Mouse (Mus musculus) kidney, embryonic 16.5 days (tissue): Measurements from ENCODE around the gene Olfr1393. TPM values are rescaled to one million over a fixed set of nuclear protein-coding genes. Genes with fewer than 3 reads are reported as not detected.
"Not testable (repeated sequence)": the region's sequence is repeated elsewhere in the genome, so short reads cannot be mapped to it uniquely, and the experiment has no call there.

Source experiments
- ATAC-seq: fragments of 200-750 bp; cut with Nextera tagmentation; 2 replicates; pipeline ENCODE4 v1.8.0; 2017; ENCODE audit warnings: moderate TSS enrichment; ENCODE audit not compliant: low FRiP score, low TSS enrichment
- H3K27ac ChIP-seq: fragments of 300-500 bp; sonication (generic); 2 replicates; pipeline ENCODE4 v1.5.1; 2014; ENCODE audit warnings: low read length
- H3K27me3 ChIP-seq: fragments of 300-500 bp; sonication (generic); 2 replicates; pipeline ENCODE4 v1.6.1; 2014; ENCODE audit warnings: low read length, control low read depth, mixed read lengths; ENCODE audit not compliant: insufficient read depth
- H3K36me3 ChIP-seq: fragments of 300-500 bp; sonication (generic); 2 replicates; pipeline ENCODE4 v1.6.1; 2014; ENCODE audit warnings: low read length, control low read depth, mixed read lengths; ENCODE audit not compliant: insufficient read depth
- H3K4me1 ChIP-seq: fragments of 300-500 bp; sonication (generic); 2 replicates; pipeline ENCODE4 v1.6.1; 2014; ENCODE audit warnings: low read length, control low read depth, mixed read lengths; ENCODE audit not compliant: insufficient read depth
- H3K4me2 ChIP-seq: fragments of 300-500 bp; sonication (generic); replicated peaks from 2 replicates; pipeline ENCODE4 v1.6.1; 2014; ENCODE audit warnings: low read depth, low read length
- H3K4me3 ChIP-seq: fragments of 300-500 bp; sonication (generic); 2 replicates; pipeline ENCODE4 v1.5.1; 2014; ENCODE audit warnings: mild to moderate bottlenecking, low read length
- H3K9ac ChIP-seq: fragments of 300-500 bp; sonication (generic); replicated peaks from 2 replicates; pipeline ENCODE4 v1.6.1; 2014; ENCODE audit warnings: low read length
- H3K9me3 ChIP-seq: fragments of 300-500 bp; sonication (generic); 2 replicates; pipeline ENCODE4 v1.6.1; 2016; ENCODE audit warnings: low read length, control low read depth
- WGBS: fragments of 180-500 bp; shearing (Covaris S2); extraction: QIAGEN DNeasy Blood & Tissue Kit; methylation state at CpG from one replicate; pipeline ENCODE4 v1.1.7; 2014; 5-methylcytosine and 5-hydroxymethylcytosine counted together
- polyA plus RNA-seq: library from polyadenylated mRNA; unstranded; fragments of >200 nt; fragmentation: Nextera tagmentation; extraction: Ambion mirVana; gene quantifications from 2 replicates; pipeline ENCODE4 v1.2.1, GENCODE M21; 2015

Olfr1393 gene
- polyA plus RNA-seq, 1 experiment from 2014 or later = not detected

DNA sequence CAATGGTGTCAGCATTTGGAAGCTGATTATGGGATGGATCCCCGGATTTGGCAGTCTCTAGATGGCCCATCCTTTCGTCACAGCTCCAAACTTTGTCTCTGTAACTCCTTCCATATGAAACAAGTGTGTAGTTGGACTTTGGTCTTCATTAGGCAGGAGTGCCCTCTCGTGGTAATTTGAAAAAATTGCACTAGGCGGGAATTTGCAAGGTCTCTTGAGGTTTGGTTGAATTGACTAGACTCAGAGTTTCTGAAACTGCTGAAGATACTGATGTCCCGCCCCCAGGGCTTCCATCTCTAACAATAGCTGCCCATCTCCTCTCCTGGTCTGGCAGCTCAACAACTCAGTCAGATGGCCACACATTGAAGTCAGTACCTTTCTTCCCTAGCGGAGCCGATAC, 6.8 kb upstream of the Olfr1393 start:
- H3K36me3 ChIP-seq = no peaks in the 10 kb centered on the region

GRCm38 (mm10) chr11:49273834-49274519, 4.1 kb upstream of the Olfr1393 start:
- no peaks in the 10 kb centered on the region for H3K27me3 ChIP-seq
- no peak overlapping the region for H3K9ac ChIP-seq
- H3K36me3 ChIP-seq = no peaks in the 10 kb centered on the region
- no peak overlapping the region for H3K4me3 ChIP-seq
- no peak overlapping the region for H3K27ac ChIP-seq
- no peak for ATAC-seq
- H3K9me3 ChIP-seq = no peaks in the 10 kb centered on the region
- 66% methylated on average over 11 of the region's 11 CpGs for WGBS
- H3K4me2 ChIP-seq = no peak overlapping the region
- no peaks in the 10 kb centered on the region for H3K4me1 ChIP-seq

More for the DNA sequence above, 6.8 kb upstream of the Olfr1393 start:
- Histone ChIP-seq H3K9me3 (no peaks in the 10 kb centered on the region), H3K27me3 (no peaks in the 10 kb centered on the region), H3K9ac (no peak overlapping the region), H3K4me3 (no peak overlapping the region), H3K4me1 (0 out of 2 replicates have a peak, but pooled peaks cover 6% of the 10 kb centered on the region), H3K4me2 (no peak overlapping the region), H3K27ac (no peak overlapping the region)
- no peak for ATAC-seq
- WGBS = 29% methylated on average over 7 of the region's 7 CpGs

DNA sequence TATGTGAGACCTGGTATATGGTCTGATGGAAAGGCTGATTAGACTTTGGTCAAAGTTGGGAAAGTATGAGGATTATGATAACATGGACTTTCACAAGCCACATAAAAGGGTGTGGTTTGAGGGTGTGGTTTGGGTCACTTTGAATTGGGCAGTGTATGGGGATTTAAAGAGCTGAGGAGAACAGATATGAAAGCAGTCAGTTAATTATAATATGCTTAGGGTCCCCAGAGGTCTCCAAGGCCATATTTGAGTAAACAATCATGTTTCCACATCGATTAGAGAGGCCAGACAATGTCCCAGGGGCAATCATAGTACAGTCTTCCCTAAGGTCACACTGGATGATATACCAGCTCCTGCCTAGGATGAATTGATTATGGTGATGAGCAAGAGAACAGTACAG, 6.9 kb downstream of the Olfr1393 start, which contains the start of gene Olfr1392:
Gene Olfr1392 (plus strand): TSS at position 301 of the 400 bp plus-strand sequence.
- not testable (repeated sequence) for H3K4me3 ChIP-seq, H3K36me3 ChIP-seq, H3K27me3 ChIP-seq, H3K27ac ChIP-seq, H3K9me3 ChIP-seq, ATAC-seq, H3K9ac ChIP-seq, H3K4me2 ChIP-seq, H3K4me1 ChIP-seq
- 68% methylated on average over 1 of the region's 1 CpGs for WGBS

DNA sequence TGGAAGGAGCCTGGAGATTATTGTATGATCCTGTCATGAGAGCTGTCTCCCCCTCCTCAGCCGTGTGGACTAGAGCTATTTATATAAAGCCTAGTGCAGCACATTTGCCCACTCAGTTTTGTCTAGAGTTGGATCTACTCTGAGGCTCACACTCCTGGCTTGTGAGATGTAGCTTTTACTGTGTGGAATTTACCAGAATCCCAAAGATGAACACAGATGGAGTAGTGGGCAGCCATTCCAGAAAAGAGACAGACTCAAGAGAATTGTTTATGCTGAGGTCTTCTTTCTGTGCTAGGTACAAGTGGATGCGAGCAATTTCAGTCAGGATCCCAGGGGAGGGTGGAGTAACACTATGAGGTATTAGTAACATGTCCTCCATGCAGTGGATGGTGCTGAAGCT, 9.1 kb downstream of the Olfr1393 start:
- no peak overlapping the region for H3K9ac ChIP-seq
- no peak overlapping the region for H3K4me2 ChIP-seq
- ATAC-seq = no peak
- no peaks in the 10 kb centered on the region for H3K9me3 ChIP-seq
- 81% methylated on average over 2 of the region's 2 CpGs for WGBS
- no peak overlapping the region for H3K4me3 ChIP-seq
- H3K36me3 ChIP-seq = no peaks in the 10 kb centered on the region
- H3K4me1 ChIP-seq = no peaks in the 10 kb centered on the region
- no peak overlapping the region for H3K27ac ChIP-seq
- no peaks in the 10 kb centered on the region for H3K27me3 ChIP-seq

- WGBS = 81% methylated on average over 3 of the region's 3 CpGs
- H3K4me2 ChIP-seq = no peak overlapping the region
- no peaks in the 10 kb centered on the region for H3K9me3 ChIP-seq
- no peaks in the 10 kb centered on the region for H3K36me3 ChIP-seq
- H3K4me1 ChIP-seq = no peaks in the 10 kb centered on the region
- H3K4me3 ChIP-seq = no peak overlapping the region
- H3K9ac ChIP-seq = no peak overlapping the region
- no peaks in the 10 kb centered on the region for H3K27me3 ChIP-seq
- no peak overlapping the region for H3K27ac ChIP-seq
- no peak for ATAC-seq
Observed at GRCm38 (mm10) chr11:49292777-49293176, 14.7 kb downstream of the Olfr1393 start.

DNA sequence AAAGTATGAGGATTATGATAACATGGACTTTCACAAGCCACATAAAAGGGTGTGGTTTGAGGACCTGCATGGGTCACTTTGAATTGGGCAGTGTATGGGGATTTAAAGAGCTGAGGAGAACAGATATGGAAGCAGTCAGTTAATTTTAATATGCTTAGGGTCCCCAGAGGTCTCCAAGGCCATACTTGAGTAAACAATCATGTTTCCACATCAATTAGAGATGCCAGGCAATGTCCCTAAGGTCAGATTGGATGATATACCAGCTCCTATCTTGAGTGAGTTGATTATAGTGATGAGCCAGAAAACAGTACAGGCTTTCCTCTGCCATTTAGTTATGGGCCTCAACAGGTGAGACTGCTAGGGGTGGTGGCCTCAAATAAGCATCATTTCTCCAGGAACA, 26.3 kb downstream of the Olfr1393 start, which contains the start of gene Olfr10:
Gene Olfr10 (plus strand): TSS at position 301 of the 400 bp plus-strand sequence.
- no peaks in the 10 kb centered on the region for H3K36me3 ChIP-seq
- H3K4me3 ChIP-seq = no peak within 1 kb of the TSS
- H3K27me3 ChIP-seq = no peaks in the 10 kb centered on the region
- H3K9ac ChIP-seq = no peak within 1 kb of the TSS
- ATAC-seq = no peak
- H3K9me3 ChIP-seq = no peaks in the 10 kb centered on the region
- H3K27ac ChIP-seq = no peak within 1 kb of the TSS
- H3K4me1 ChIP-seq = no peaks in the 10 kb centered on the region
- no peak within 1 kb of the TSS for H3K4me2 ChIP-seq

DNA sequence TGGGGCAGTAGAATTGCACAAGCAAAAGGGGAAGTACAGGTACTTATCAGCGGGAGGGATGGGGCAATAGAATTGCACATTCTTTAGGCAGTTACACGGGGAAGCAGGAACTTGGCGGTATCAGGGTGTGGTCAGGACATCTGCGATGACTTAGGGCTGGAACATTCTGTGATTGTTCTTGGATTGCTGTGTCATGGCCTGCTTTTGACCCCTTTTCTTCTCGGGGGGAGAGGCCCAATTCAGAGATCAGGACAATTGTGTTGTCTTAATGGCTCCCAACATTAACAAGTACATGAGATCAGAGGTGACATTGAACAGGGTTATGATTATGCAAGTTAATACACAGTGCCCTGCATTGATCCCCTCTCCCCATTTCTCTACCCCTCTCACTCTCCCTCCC, 30.4 kb downstream of the Olfr1393 start:
- not testable (repeated sequence) for H3K9ac ChIP-seq, H3K27me3 ChIP-seq, H3K27ac ChIP-seq, H3K9me3 ChIP-seq, H3K4me2 ChIP-seq, ATAC-seq, H3K36me3 ChIP-seq, H3K4me3 ChIP-seq, H3K4me1 ChIP-seq
- 77% methylated on average over 5 of the region's 5 CpGs for WGBS

DNA sequence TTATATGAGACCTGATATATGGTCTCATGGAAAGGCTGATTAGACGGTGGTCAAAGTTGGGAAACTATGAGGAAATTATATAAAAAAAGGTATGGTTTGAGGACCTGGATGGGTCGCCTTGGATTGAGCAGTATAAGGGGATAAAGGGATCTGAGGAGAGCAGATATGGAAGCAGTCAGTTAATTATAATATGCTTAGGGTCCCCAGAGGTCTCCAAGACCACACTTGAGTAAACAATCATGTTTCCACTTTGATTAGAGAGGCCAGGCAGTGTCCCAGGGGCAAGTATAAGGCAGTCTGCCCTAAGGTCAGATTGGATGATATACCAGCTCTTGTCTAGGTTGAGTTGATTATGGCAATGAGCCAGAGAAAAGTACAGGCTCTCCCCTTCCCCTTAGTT, 44.3 kb downstream of the Olfr1393 start, which contains the start of gene Olfr1391:
Gene Olfr1391 (plus strand): TSS at position 301 of the 400 bp plus-strand sequence.
- 74% methylated on average over 2 of the region's 2 CpGs for WGBS
- no peaks in the 10 kb centered on the region for H3K4me1 ChIP-seq
- H3K9ac ChIP-seq = no peak within 1 kb of the TSS
- no peaks in the 10 kb centered on the region for H3K36me3 ChIP-seq
- no peak for ATAC-seq
- no peaks in the 10 kb centered on the region for H3K27me3 ChIP-seq
- H3K4me2 ChIP-seq = no peak within 1 kb of the TSS
- no peaks in the 10 kb centered on the region for H3K9me3 ChIP-seq
- H3K4me3 ChIP-seq = no peak within 1 kb of the TSS
- no peak within 1 kb of the TSS for H3K27ac ChIP-seq

DNA sequence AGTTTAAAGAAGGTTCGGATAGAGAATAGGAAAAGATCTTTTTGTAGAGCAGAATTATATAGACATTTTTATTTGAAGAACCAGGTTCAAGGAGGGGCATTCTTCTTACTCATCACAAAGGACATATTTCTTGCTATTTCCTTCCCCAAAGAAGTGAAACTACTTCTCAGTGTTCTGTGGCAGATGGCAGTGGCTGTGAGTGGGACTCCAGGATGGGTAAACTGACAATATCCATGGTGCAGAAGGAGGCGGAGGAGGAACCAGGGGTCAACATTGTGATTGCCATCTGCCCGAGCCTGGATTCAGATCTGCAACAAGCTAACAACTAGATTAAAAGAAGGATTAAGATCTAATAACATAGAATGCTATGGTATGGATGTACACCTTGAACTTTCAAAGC, 48.6 kb downstream of the Olfr1393 start:
- WGBS = 88% methylated on average over 3 of the region's 3 CpGs
- H3K4me2 ChIP-seq = no peak overlapping the region
- no peak overlapping the region for H3K27ac ChIP-seq

DNA sequence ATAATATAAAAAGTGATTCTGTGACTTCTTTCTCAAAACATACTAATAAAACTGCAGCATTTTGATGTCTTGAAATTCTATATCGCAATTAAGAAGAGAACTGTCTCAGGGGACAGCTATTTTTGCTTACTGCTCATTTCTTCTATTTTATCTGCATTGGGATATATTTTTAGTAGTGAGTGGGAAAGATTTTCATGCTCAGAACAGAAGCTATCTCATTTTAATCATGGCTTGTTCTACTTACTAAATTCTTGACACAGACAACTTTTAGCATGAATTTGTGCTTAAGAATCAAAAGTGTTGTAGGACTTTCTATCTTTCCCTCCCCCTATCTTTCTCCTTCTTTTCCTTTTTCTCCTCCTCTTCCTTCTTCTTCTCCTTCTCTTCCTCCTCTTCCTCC, 51.6 kb downstream of the Olfr1393 start:
- 79% methylated on average over 1 of the region's 1 CpGs for WGBS
- H3K9ac ChIP-seq = no peak overlapping the region
- no peaks in the 10 kb centered on the region for H3K4me1 ChIP-seq
- H3K36me3 ChIP-seq = no peaks in the 10 kb centered on the region
- H3K4me3 ChIP-seq = no peak overlapping the region
- H3K27me3 ChIP-seq = no peaks in the 10 kb centered on the region
- ATAC-seq = no peak
- H3K27ac ChIP-seq = no peak overlapping the region
- H3K4me2 ChIP-seq = no peak overlapping the region
- no peaks in the 10 kb centered on the region for H3K9me3 ChIP-seq

More for the DNA sequence above, 48.6 kb downstream of the Olfr1393 start:
- Histone ChIP-seq H3K4me1 (no peaks in the 10 kb centered on the region), H3K9ac (no peak overlapping the region), H3K36me3 (no peaks in the 10 kb centered on the region), H3K4me3 (no peak overlapping the region), H3K27me3 (no peaks in the 10 kb centered on the region), H3K9me3 (no peaks in the 10 kb centered on the region)
- no peak for ATAC-seq
